Mouse (Mus musculus) spleen, adult 2 months (tissue): ENCODE data around the gene Serbp1.

Experiments
- CTCF ChIP-seq: fragments of 200-500 bp; IDR thresholded peaks from 2 replicates; pipeline ENCODE4 v1.5.1; 2011; ENCODE audit warnings: mild to moderate bottlenecking, inconsistent platforms; ENCODE audit not compliant: insufficient read depth, insufficient read length, insufficient replicate concordance; ENCODE audit errors: extremely low read depth
- POLR2A ChIP-seq: fragments of 200-500 bp; IDR thresholded peaks from 2 replicates; pipeline ENCODE4 v1.6.1; 2011; ENCODE audit warnings: low read depth, low read length, inconsistent platforms

DNA sequence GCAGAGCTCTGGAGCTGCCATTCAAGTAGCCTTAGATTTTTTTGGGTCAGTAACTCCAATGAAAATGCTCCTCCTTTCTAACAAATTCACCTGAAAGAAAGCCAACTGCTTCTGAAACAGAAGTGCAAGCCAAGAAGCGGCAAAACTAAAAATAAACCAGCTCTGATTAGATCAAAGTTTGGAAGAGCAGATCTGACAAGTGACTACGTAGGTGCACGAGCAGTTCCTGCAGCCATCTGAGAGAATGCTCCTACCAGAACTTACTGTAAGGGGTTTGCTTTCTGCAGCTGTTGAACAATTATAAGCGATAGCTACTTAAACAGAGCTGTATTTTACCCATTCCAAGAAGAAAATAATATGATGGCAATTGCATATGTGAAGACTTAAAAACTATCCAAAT lies 64.5 kb downstream of the Serbp1 start:
- TF ChIP-seq CTCF (no peak), POLR2A (no peak)
